Mouse (Mus musculus) c-Kit-negative CD71-positive TER-119-positive erythroid progenitor cells, embryonic 14.5 days (primary cell): ENCODE results near the gene Acsf2.
"Not testable (repeated sequence)": the region's sequence is repeated elsewhere in the genome, so short reads cannot be mapped to it uniquely, and the experiment has no call there.

Source experiments
- DNase-seq: peaks from one replicate; pipeline ENCODE4 v3.0.0-alpha.2; 2013; ENCODE audit warnings: low read depth, low spot score

The Acsf2 gene

DNA sequence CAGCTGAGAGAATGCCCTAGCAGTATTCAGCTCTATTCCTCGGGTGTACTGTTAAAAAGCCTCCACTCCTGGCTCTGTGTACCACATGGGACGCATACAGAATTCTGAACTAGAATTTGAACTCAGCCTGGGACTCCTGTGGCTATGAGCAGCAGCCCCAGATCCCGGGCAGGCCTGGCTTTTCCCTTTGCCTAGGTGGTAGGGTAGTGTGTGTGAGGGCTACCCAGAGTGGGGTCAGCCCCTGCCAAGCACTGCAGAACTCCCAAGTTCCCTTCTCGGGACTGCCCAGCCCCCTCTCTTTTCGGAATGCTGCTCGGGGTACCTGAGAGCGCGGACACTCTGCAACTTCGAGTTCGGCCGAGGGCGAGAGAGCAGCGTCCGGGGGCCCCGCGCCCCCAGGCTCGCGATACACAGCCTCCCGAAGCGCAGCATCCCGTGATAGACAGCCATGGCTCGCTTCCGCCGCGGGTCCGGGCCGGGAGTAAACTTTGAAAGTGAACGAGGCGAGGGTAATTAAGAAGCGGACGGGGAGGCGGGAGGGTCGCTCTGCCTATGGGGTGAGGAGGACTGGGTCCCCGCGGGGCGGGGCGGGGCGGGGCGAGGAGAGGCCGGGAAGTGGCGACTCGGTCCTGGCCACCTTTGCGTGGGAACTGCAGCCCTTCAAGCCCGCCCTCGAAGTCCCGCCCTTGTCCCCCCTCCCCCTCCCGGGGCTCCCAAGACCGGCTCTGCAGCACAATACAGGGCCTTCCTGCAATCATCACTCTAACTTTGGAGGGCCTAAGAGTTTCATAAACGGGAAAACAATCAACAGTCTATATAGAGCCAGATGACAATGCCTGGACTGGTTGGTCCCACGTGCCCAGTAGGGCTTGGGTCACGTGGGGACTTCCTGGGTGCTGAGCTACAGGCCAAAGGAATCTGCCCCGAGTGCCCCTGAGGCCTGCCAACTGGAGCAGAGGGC is at the start of gene Acsf2:
TSS of gene Acsf2 (minus strand) at position 551 of the 961 bp plus-strand sequence.
- no peak for DNase-seq

- DNase-seq = not testable (repeated sequence)
Observed at GRCm38 (mm10) chr11:94651241-94651640, 49.6 kb upstream of the Acsf2 start.

- DNase-seq = no peak
Observed at GRCm38 (mm10) chr11:94646457-94646856, 44.8 kb upstream of the Acsf2 start.

- DNase-seq = no peak
Observed at GRCm38 (mm10) chr11:94644461-94645219, 43.0 kb upstream of the Acsf2 start.

GRCm38 (mm10) chr11:94634431-94634830 is 32.8 kb upstream of the Acsf2 start:
- DNase-seq = no peak

GRCm38 (mm10) chr11:94632988-94633387 is 31.3 kb upstream of the Acsf2 start:
- no peak for DNase-seq

GRCm38 (mm10) chr11:94631969-94632368 is 30.3 kb upstream of the Acsf2 start:
- no peak for DNase-seq

DNA sequence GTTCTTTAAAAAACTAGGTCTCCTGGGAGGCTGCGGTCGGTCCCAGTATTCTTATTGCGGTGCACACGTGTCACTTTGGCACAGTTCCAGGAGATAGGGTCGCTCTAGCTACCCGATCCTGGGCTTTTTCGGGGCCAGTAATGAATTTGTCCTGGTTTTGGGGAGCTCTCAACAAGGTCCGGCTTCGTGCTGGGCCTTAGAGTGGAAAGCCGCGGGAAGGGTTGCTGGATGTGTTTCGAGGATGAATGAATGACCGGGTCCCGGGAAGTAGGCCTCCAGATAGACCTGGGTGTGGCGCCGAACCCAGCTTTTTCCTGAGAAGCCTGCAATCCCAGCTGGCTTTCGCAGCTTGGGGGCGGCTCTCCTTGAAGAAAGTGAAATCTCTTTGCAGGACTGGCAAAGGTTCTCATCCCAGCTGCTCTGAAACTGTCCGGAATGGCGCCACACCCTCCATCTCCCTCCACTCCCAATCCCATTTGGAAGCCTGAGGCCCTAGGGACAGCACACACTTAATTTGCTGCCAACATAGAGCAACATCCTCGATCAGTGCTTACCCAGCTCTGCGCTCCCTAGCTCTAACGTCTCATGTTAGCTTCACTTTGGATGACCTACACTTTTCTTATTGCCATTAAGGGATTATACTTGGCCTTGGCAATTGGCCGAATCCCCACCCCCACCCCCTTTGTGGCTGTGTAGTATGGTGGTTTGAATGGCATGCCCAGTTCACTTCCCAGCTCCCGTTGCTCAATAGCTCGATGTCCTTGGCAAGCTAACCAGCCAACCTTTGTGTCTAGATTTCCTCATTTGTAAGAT is 28.7 kb upstream of the Acsf2 start:
- peak; percentile 36 for DNase-seq

DNA sequence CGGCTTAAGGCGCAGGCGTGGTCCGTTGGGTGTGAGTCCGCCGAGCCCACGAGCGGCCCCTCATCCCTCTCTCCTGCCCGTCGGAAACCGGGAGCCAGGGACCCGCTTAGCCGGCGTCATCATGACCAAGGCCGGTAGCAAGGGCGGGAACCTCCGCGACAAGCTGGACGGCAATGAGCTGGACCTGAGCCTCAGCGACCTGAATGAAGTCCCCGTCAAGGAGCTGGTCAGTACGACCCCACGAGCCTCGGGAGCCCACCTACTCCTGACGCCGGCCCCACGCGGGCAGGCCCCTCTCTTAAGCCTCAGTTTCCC is 28.2 kb upstream of the Acsf2 start:
- DNase-seq = peak; percentile 35

GRCm38 (mm10) chr11:94629199-94629883 is 27.7 kb upstream of the Acsf2 start, which contains the start of gene Lrrc59:
Lrrc59 (plus strand) TSS chr11:94629767.
- DNase-seq = peak; percentile 78

DNA sequence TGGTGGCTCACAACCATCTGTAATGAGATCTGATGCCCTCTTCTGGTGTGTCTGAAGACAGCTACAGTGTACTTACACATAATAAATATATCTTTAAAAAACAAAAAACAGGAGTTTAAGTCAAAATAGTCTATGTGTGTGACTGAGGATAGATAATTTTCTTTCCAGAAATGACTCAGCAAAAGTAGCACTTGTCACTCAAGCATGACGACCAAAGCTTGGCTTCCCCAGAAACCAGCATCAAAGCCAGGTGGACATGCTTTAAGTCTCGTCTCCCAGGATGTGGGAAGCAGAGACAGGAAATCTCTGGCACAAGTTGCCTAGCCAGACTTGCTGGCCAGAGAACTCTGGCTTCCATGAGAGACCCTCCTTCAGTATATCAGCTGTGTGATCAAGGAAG is 20.5 kb upstream of the Acsf2 start:
- DNase-seq = no peak

DNA sequence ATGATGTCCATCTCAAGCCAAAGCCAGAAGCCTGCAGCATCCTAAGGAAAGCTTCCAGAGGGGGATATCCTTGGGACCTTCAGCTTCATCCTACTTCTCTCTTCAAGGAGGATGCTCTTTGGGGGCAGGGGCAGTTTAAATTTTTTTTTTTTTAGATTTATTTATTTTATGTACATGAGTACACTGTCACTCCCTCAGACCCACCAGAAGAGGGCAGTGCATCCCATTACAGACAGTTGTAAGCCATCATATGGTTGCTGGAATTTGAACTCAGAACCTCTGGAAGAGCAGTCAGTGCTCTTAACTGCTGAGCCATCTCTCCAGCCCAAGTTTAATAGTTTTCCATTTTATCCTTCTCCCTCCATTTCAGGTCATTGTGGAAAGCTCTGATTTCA is 19.8 kb upstream of the Acsf2 start:
- DNase-seq = no peak

DNA sequence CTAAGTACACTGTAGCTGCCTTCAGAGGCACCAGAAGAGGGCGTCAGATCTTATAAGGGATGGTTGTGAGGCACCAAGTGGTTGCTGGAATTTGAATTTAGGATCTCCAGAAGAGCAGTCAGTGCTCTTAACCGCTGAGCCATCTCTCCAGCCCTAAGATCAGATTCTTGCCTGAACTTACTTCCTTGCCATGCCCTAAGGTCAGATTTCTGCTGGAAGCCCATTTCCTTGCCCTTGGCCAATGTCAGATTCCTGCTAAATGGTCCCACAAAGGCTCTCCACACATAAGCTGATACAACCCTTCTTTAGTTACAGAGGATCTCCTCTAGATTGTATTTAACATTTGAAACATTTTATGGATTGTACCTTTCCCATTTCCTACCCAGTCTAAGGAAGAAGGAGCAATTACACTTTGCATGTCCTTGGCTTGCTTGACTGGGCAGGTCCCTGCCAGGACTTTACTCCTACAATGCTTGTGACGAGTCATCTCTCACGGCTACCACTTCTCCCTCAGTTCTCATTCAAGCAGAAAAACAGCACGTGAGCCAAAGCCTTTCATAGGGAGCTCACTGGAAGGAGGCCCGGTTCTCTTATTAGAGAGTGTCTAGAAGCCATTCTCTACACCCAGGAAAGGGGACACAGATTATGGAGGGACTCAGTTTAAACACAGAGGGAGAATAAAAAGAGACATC is 19.2 kb upstream of the Acsf2 start:
- DNase-seq = no peak

GRCm38 (mm10) chr11:94617646-94618045 is 16.0 kb upstream of the Acsf2 start:
- no peak for DNase-seq

DNA sequence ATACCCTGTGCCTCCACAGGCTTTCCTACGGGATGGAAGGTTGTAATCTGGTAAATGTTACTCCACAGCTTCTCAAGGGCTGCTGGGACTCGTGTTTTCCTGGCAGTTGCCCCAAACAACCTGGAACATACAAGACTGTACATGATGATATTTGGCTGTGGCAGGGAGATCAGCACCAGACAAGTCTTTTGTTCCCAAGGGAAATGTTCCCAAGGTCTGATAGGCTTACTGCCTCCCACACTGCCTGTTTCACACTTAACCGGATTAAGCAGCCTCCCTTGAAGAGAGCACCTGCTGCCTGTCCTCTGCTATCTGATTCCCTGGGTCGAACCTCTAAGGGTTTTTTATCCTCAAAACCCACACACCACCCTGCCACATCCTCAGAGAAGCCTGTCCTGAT is 13.8 kb upstream of the Acsf2 start:
- DNase-seq = no peak

DNA sequence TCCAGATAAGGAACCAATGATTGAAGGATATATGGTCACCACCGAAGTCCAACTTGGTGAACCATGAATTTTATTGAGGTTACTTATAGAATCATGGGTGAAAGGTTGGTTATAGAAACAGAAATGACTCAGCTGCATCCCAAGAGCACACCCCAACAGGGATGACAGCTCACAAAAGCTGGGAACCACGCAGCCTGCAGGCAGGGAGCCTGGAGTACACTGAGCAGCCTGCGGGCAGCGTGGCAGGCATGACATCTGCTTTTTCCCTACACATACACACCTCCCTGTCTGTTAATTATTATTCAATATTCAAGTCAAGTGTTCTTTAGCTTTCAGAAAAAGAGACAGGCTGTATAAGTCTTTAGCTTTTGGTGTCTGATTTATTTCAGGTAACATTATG is 12.9 kb upstream of the Acsf2 start:
- DNase-seq = no peak

DNA sequence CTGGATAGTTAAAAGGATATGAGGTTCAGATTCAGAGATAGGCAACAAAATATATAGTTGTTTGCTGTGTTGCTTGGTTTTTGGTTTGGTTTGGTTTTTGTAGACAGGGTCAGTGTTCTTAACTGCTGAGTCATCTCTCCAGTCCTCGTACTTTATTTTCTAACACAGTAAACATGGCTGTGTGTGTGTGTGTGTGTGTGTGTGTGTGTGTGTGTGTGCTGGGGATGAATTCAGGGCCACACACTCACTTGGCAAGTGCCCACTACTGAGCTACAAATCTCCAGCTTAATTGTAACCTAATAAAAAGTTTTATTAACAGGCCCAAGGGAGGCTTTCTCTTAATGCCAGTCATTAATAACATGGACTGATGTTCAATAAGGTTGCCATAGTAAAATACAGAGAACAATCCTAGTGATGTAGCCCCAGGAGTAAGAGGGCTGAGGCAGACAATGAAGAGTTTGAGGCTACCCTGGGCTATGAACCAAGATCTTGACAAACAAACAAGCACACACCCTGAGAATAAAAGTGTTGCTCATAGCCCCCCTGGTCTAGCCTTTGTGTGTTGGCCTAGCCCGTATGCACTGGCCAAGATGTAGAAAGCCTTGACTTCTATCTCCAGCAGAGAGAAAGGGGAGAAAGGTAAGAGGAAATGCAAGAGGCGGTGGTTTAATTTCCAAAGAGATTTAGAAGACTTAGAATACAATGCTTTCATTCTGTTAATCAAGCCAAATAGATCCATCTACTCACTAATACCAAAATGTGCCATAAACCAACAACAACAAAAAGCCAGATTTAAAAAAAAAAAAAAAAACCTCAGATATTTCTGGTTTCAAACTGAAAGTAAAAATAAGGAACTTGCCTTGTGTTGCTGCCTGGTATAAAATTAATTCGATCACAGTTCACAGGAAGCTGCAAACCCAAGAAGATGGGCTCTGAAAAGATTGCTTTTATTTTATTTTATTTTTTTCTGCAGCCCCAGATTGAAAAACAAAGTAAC is 9.4 kb upstream of the Acsf2 start:
- no peak for DNase-seq

- no peak for DNase-seq
Observed at GRCm38 (mm10) chr11:94602356-94602955, 785 bp upstream of the Acsf2 start.

DNA sequence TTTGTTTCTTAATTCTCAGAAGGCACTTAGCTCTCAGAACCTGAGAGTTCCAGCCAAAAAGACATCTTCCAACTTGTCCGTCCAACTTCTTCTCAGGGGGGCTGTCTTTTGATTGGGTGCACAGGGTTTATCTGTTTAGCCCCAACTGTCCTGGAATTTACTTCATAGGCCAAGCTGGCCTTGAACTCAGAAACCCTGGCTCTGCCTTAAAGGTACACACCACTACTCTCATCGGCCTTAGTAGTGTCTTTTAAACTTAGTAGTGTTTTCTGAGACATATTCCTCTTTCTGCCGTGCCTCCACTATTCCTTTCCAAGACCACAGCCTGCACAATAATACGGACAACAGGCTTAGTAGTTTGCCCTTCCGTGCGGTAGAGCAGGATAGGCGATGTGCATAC is 1.2 kb downstream of the Acsf2 start:
- no peak for DNase-seq
